In the genomic region with DNA sequence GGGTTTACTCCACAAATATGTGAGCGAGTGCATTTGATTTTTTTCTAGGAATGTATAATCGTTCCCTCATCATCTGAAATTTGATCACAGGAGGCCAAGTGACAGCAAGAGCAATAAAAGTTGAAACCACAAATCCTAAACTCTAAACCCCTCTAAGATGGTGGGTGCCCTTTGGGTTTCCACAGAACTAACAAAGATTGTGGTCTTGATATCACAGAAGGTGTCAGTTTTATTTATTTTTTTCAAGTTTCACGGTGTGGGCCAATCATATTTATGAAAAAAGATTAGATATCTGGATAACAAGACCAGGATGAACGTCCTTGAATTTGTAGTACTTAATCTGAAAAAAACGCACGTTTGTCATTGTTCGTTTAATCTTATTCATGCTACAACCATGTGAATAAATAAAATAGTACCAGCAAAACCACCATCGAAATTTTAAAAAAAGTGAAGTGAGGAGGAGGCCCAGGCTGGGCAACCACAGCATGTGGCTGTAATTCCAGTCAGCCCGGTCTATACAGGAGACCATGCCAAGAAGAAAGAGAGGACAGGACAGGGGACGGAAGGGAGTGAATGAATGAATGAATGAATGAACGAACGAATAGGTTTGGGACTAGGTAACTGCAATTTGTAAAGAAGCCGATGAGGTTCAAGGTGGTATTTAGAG, we compare ENCODE assay signal across 8 mouse cellular contexts. TPM values are rescaled to one million over a fixed set of nuclear protein-coding genes. Genes with fewer than 3 reads are reported as not detected.
A peak's percentile ranks its signal among the peaks of the same experiment; 100 is the strongest.
DNase-seq lines count a peak whose midpoint lies in the region; ATAC-seq and TF ChIP-seq lines count a peak whose summit lies in the region.

No protein-coding gene starts in this region.

- H3K9ac ChIP-seq in heart, postnatal 0 days (replicated peaks; ENCODE audit: low read depth, low read length), result peak overlapping the region; percentile 93

- H3K4me3 ChIP-seq in erythroblast, embryonic 14.5 days (replicated peaks), result peak overlapping the region; percentile 92
- H3K4me3 ChIP-seq in heart, postnatal 0 days (ENCODE audit: low read depth, low read length), result peak overlapping the region; percentile 95
- H3K4me3 ChIP-seq in macrophage (ENCODE audit: inconsistent target), result peak overlapping the region; percentile 19; the same call in 1 of the 2 replicates

- peaks cover 11% of the 10 kb centered on the region for H3K27me3 ChIP-seq in erythroblast, embryonic 14.5 days (ENCODE audit: control insufficient read depth)
- H3K27me3 ChIP-seq in heart, postnatal 0 days (ENCODE audit: control insufficient read depth, insufficient read depth, low read length), result no peaks in the 10 kb centered on the region

- H3K9me3 ChIP-seq in erythroblast, embryonic 14.5 days (ENCODE audit: control insufficient read depth, low read length), result no peaks in the 10 kb centered on the region
- H3K9me3 ChIP-seq in heart, postnatal 0 days (replicated peaks; ENCODE audit: control insufficient read depth, low read length), result no peaks in the 10 kb centered on the region

- peak; percentile 22 for DNase-seq in CD4-positive helper T cell, adult 2 months (ENCODE audit: low read depth, low spot score)
- DNase-seq in heart, postnatal 0 days (ENCODE audit: low spot score), result no peak
- DNase-seq in spleen, postnatal 10 days (ENCODE audit: low spot score in 2 of 2), result no peak
- no peak for DNase-seq in layer of hippocampus, adult 11-12 months (ENCODE audit: low spot score)
- DNase-seq in right cerebral cortex, postnatal 25 days, result no peak

- TF ChIP-seq EP300 in heart, postnatal 0 days (IDR thresholded peaks at IDR 0.05; ENCODE audit: low read depth), result no peak

- H3K79me2 ChIP-seq in macrophage (ENCODE audit: inconsistent target), result peaks cover 23% of the 10 kb centered on the region; the same call in 1 of the 2 replicates

- peak overlapping the region; percentile 93 for H3K27ac ChIP-seq in heart, postnatal 0 days (ENCODE audit: low read depth)
- no peak overlapping the region for H3K27ac ChIP-seq in macrophage

- no peaks in the 10 kb centered on the region for H3K36me3 ChIP-seq in erythroblast, embryonic 14.5 days (ENCODE audit: control insufficient read depth)
- no peaks in the 10 kb centered on the region for H3K36me3 ChIP-seq in heart, postnatal 0 days (replicated peaks; ENCODE audit: control insufficient read depth, insufficient read depth, low read length)
- H3K36me3 ChIP-seq in macrophage (ENCODE audit: inconsistent target), result no peaks in the 10 kb centered on the region

- H3K4me1 ChIP-seq in erythroblast, embryonic 14.5 days (ENCODE audit: control insufficient read depth), result peaks cover 19% of the 10 kb centered on the region
- H3K4me1 ChIP-seq in heart, postnatal 0 days (ENCODE audit: control insufficient read depth, insufficient read depth), result peaks cover 4% of the 10 kb centered on the region; the same call in 1 of the 2 replicates

- ATAC-seq in erythroblast, adult 5-6 weeks (replicated peaks; ENCODE audit: low FRiP score, poor library complexity, severe bottlenecking), result no peak
- ATAC-seq in heart, postnatal 0 days (ENCODE audit: insufficient read depth, low read depth), result peak; percentile 6; the same call in 1 of the 2 replicates

- H3K4me2 ChIP-seq in heart, postnatal 0 days (ENCODE audit: low read depth, low read length), result peak overlapping the region; percentile 86

- 27% methylated on average over 13 of the region's 13 CpGs for WGBS in heart, postnatal 0 days
- WGBS in macrophage (ENCODE audit: missing documents), result 36% methylated on average over 13 of the region's 13 CpGs

- no peak for TF ChIP-seq CTCF in heart, postnatal 0 days (IDR thresholded peaks at IDR 0.05; ENCODE audit: low read depth)

RNA-seq across cellular contexts. Expression of a gene that starts 0.8 kb away (rescaled TPM):
- 0.01 and 0.27 TPM in 2 replicates for polyA plus RNA-seq in erythroblast, embryonic 14.5 days (2012)
- total RNA-seq in erythroblast, adult 5-6 weeks (2015; ENCODE audit: low replicate concordance), result 3.3 and 3.5 TPM in 2 replicates
- total RNA-seq in erythroblast, adult 5-6 weeks (2017; ENCODE audit: low replicate concordance), result 1.3 and 3.3 TPM in 2 replicates
- total RNA-seq in heart, postnatal 0 days (2014; rRNA removed; ENCODE audit: low replicate concordance), result 35.4 and 39.3 TPM in 2 replicates
- polyA plus RNA-seq in heart, postnatal 0 days (2015; fragmentation: Nextera tagmentation; extraction: Ambion mirVana), result 11.9 and 12.8 TPM in 2 replicates
- 10 to 100 TPM in 14 of 26 experiments, 1 to 10 TPM in 12; 4.1 to 27.2 (median 11.3) TPM for total RNA-seq in macrophage (2018; cell fraction: chromatin; rRNA removed)
- total RNA-seq in macrophage (2018; cell fraction: cytosol; rRNA removed), result 10 to 100 TPM in 23 of 26 experiments, 1 to 10 TPM in 3; 9.0 to 22.6 (median 14.0) TPM
- total RNA-seq in macrophage (2018; cell fraction: nucleus; rRNA removed), result 10 to 100 TPM in 21 of 26 experiments, 1 to 10 TPM in 5; 7.4 to 28.8 (median 13.3) TPM
- 7.4 to 14.3 TPM (median 8.8 TPM) in 3 replicates for polyA plus RNA-seq in macrophage (2018)

Comparison
In these comparisons a context has a peak if more than half of its experiments do, and no peak if none do; other contexts are left out.
1. H3K4me3 ChIP-seq: peak in every context shown above with its lines; median percentile 95 in heart, postnatal 0 days; 92 in erythroblast, embryonic 14.5 days; 19 in macrophage.